Mouse (Mus musculus): ENCODE results near the gene Parvb.

The Parvb gene

GRCm38 (mm10) chr15:84297454-84297853 lies 65.6 kb downstream of the Parvb start:
- DNase-seq = no peak

GRCm38 (mm10) chr15:84298804-84299370 lies 67.0 kb downstream of the Parvb start:
- DNase-seq = no peak

DNA sequence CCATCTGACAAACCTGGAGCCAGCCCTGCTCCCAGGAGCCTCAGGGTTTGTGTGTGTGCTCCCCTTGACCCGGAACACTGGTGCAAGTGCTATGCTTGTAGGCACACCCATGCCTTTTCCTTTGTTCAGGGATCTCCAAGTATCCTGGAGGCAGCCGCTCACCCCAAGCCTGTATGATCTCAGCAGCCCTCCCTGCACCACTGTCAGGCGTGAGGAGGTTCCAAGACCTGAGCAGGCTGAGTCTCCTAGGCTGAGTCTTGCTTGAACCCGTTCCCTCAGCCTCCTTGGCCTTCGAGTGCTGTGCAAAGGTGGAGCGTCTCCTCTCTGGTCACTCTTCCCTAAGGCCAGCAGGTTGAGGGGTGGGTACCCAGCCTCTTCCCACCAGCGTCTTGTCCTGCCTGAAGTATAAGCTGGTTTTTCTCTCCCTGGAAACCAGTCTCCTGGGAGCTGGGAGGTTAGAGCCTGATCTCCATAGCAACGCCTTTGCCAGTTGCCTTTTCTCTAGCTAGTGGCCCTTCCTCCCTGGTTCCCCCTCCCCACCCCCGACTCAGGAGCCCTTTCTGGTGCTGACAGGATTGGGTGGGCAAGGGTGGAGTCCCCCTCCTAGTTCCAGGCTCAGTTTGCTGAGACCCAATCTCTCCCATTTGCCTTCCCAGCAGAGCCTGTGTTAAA lies 68.0 kb downstream of the Parvb start:
- DNase-seq = no peak

DNA sequence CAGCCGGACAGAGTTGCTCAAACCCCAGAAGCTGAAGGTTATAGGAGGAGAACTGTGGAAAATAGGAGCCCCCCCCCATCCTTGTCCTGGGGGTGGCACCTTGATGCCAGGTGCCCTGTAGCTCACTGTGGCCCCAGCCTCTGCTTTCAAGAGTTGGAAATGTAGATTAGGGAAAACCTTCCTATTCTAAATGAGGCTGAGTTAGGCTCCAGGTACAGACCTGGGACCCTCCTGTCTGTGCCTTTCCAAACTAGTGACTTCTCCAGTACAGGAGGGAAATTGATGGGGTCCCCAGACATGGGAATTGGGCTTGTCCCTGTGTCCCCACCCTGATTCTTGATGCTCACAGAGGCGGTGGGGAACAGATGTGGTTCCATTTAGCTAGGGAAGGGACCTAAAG lies 68.7 kb downstream of the Parvb start:
- no peak for DNase-seq

GRCm38 (mm10) chr15:84301026-84301425 lies 69.2 kb downstream of the Parvb start:
- peak; percentile 27 for DNase-seq

- no peak for DNase-seq
These were observed 70.0 kb downstream of the Parvb start for GRCm38 (mm10) chr15:84301641-84302420.

DNA sequence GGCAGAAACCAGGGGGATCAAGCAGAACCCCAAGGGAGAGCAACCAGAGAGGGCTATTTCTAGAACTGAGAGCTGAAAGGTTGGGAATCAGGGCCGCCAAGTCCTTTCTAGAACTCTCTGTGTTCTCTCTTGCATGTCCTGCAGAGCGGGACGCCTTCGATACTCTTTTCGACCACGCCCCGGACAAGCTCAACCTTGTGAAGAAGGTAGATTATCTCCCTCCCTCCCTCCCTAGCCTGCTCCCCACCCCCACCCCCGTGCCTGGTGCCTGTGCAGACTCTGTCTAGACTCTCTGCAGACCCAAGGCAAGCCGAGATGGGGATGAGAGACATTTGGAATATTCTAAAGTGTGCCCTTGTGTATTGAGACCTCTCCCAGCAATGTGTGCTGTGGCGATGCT lies 71.4 kb downstream of the Parvb start:
- no peak for DNase-seq

DNA sequence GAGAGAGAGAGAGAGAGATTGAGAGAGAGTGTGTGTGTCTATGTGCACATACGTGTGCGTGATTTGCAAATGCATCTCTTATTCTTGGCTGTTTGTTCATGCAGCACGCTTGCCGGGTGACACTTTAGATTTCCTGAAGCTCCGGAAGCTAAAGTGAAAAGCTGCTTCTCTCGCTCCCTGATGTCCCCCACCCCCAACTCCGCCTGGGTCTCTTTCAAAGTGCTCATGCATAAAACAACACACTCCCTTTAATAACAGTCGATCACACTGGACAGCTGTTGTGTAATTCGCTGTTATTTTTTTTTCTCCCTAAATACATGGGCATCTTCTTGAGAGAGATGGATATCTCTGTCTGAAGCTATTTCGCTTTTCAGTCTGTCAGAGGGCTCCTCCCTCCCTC lies 73.5 kb downstream of the Parvb start:
- DNase-seq = no peak

GRCm38 (mm10) chr15:84310271-84310670 lies 78.4 kb downstream of the Parvb start:
- peak; percentile 30 for DNase-seq

- no peak for DNase-seq
These were observed 79.6 kb downstream of the Parvb start for GRCm38 (mm10) chr15:84311295-84312085.

GRCm38 (mm10) chr15:84312878-84313565 lies 81.2 kb downstream of the Parvb start:
- no peak for DNase-seq

- DNase-seq = no peak
These were observed 81.7 kb downstream of the Parvb start for GRCm38 (mm10) chr15:84313566-84313878.

DNA sequence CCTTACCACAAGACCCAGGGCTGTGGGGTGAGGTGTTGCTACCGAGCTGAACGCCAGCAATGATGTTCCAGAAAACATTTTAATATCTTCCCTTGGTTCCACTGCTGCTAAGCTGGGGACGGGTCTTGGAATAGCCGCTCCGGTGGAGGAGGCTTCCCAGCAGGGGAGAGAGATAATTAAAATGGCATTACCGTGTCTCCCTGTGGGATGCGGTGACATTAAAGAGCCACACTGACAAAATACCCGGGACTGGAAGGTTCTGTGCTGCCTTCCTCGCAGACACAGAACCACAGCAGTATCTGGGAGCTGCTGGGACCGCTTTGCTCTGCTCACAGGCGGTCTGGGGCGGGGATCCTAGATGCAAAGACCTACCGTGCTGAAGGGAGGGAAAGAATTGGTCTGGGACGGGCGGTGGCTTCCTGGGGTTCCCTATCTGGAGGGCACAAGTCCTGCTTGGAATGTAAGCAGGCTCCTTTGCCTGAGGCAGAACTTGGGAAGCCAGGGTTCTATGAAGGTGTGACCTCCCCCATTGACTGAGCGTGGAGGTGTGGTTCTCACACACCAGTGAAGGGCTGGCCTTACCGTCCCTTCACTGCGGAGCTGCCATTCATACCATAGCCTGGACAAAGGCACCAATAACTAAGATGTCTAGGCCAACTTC lies 82.7 kb downstream of the Parvb start:
- DNase-seq = no peak

- DNase-seq = no peak
These were observed 83.6 kb downstream of the Parvb start for GRCm38 (mm10) chr15:84315276-84316046.

GRCm38 (mm10) chr15:84319393-84319792 lies 87.5 kb downstream of the Parvb start:
- DNase-seq = no peak

- no peak for DNase-seq
These were observed 89.8 kb downstream of the Parvb start for GRCm38 (mm10) chr15:84321544-84322174.

GRCm38 (mm10) chr15:84323966-84324869 lies 92.4 kb downstream of the Parvb start, which contains the start of gene Parvg:
Parvg (plus strand) TSS chr15:84324026.
- no peak for DNase-seq

GRCm38 (mm10) chr15:84324870-84325553 lies 93.2 kb downstream of the Parvb start:
- DNase-seq = no peak

DNA sequence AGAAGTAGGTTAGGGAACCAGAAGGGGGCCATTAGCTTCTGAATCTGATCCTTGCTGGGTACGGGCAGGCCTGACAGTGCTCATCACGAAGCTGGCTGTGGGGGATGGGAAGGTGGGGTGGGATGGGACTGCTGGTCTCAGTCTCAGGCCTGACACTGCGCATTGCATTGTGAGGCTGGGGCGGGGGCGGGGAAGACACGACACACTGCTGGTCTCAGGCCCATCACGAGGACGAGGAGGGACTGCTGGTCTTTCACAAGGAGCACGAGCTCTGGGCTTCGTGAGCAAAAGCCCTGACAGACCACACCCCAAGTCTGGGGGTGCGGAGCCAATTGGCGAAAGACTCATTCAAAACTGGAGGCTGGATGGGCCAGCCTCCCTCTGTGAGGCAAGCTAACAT lies 93.9 kb downstream of the Parvb start:
- DNase-seq = no peak
